ENCODE assay signal across 25 mouse cellular contexts in genomic region chr5:81085152-81085551, GRCm38 (mm10).
DNase-seq lines count a peak whose midpoint lies in the region; ATAC-seq and TF ChIP-seq lines count a peak whose summit lies in the region.
"Had no signal": no experiment of that assay in that cellular context is flagged by ENCODE, and none has a peak within 500 bp of the region (broad histone marks: within the 10 kb centered on the region; RNA-seq: fewer than 3 reads in every experiment).

No protein-coding gene starts in this region.

- no peaks in the 10 kb centered on the region for H3K4me1 ChIP-seq in heart, postnatal 0 days (ENCODE audit: control insufficient read depth, insufficient read depth)
- no peaks in the 10 kb centered on the region for H3K4me1 ChIP-seq in midbrain, embryonic 14.5 days (ENCODE audit: control insufficient read depth, insufficient read depth, low read length)
- no peaks in the 10 kb centered on the region; the same call in none of the 2 replicates for H3K4me1 ChIP-seq in midbrain, embryonic 16.5 days (ENCODE audit: control insufficient read depth, insufficient read depth, low read length)
- H3K4me1 ChIP-seq: embryonic facial prominence, embryonic 15.5 days; hindbrain, embryonic 12.5 days; neural tube, embryonic 12.5 days; stomach, embryonic 15.5 days had no signal

- no peak overlapping the region for H3K27ac ChIP-seq in heart, postnatal 0 days (ENCODE audit: low read depth)
- H3K27ac ChIP-seq in midbrain, embryonic 14.5 days (replicated peaks; ENCODE audit: low read depth, low read length): no peak overlapping the region
- H3K27ac ChIP-seq in midbrain, embryonic 16.5 days (ENCODE audit: low read length): no peak overlapping the region
- H3K27ac ChIP-seq: embryonic facial prominence, embryonic 15.5 days; hindbrain, embryonic 12.5 days; layer of hippocampus, adult 2 months; neural tube, embryonic 12.5 days; stomach, embryonic 15.5 days had no signal

- intact Hi-C loops in heart, postnatal 25 days (cut with DNase I): no loop called here

- no peak for TF ChIP-seq CTCF in heart, postnatal 0 days (IDR thresholded peaks at IDR 0.05; ENCODE audit: low read depth)

- H3K4me3 ChIP-seq in heart, postnatal 0 days (ENCODE audit: low read depth, low read length): no peak overlapping the region
- no peak overlapping the region for H3K4me3 ChIP-seq in midbrain, embryonic 14.5 days (replicated peaks; ENCODE audit: low read depth, low read length)
- H3K4me3 ChIP-seq in midbrain, embryonic 16.5 days (ENCODE audit: low read depth, low read length): no peak overlapping the region
- H3K4me3 ChIP-seq: embryonic facial prominence, embryonic 15.5 days; hindbrain, embryonic 12.5 days; layer of hippocampus, adult 2 months; neural tube, embryonic 12.5 days; stomach, embryonic 15.5 days had no signal

- H3K9ac ChIP-seq in heart, postnatal 0 days (replicated peaks; ENCODE audit: low read depth, low read length): no peak overlapping the region
- H3K9ac ChIP-seq in midbrain, embryonic 14.5 days (replicated peaks; ENCODE audit: low read length): no peak overlapping the region
- no peak overlapping the region for H3K9ac ChIP-seq in midbrain, embryonic 16.5 days (ENCODE audit: low read depth, low read length)
- H3K9ac ChIP-seq: embryonic facial prominence, embryonic 15.5 days; hindbrain, embryonic 12.5 days; liver, postnatal 0 days; neural tube, embryonic 12.5 days; stomach, embryonic 15.5 days had no signal

- no peaks in the 10 kb centered on the region for H3K9me3 ChIP-seq in heart, postnatal 0 days (replicated peaks; ENCODE audit: control insufficient read depth, low read length)
- H3K9me3 ChIP-seq in midbrain, embryonic 14.5 days (ENCODE audit: control insufficient read depth, low read length): no peaks in the 10 kb centered on the region
- H3K9me3 ChIP-seq in midbrain, embryonic 16.5 days (replicated peaks; ENCODE audit: control insufficient read depth, low read length, poor library complexity, severe bottlenecking): no peaks in the 10 kb centered on the region
- H3K9me3 ChIP-seq: embryonic facial prominence, embryonic 15.5 days; hindbrain, embryonic 12.5 days; neural tube, embryonic 12.5 days; stomach, embryonic 15.5 days had no signal

- ATAC-seq in heart, postnatal 0 days (ENCODE audit: insufficient read depth, low read depth): no peak
- no peak for ATAC-seq in midbrain, embryonic 14.5 days (ENCODE audit: low FRiP score, low TSS enrichment)
- no peak for ATAC-seq in midbrain, embryonic 16.5 days
- ATAC-seq: forebrain, embryonic 16.5 days; liver, postnatal 0 days had no signal

- no peaks in the 10 kb centered on the region for H3K27me3 ChIP-seq in heart, postnatal 0 days (ENCODE audit: control insufficient read depth, insufficient read depth, low read length)
- H3K27me3 ChIP-seq in midbrain, embryonic 14.5 days (ENCODE audit: control insufficient read depth, insufficient read depth, low read length): no peaks in the 10 kb centered on the region
- no peaks in the 10 kb centered on the region for H3K27me3 ChIP-seq in midbrain, embryonic 16.5 days (ENCODE audit: control insufficient read depth, insufficient read depth, low read depth, low read length)
- H3K27me3 ChIP-seq: embryonic facial prominence, embryonic 15.5 days; hindbrain, embryonic 12.5 days; neural tube, embryonic 12.5 days; stomach, embryonic 15.5 days had no signal

- TF ChIP-seq EP300 in heart, postnatal 0 days (IDR thresholded peaks at IDR 0.05; ENCODE audit: low read depth): no peak

- no peak overlapping the region for H3K4me2 ChIP-seq in heart, postnatal 0 days (ENCODE audit: low read depth, low read length)
- H3K4me2 ChIP-seq in midbrain, embryonic 14.5 days (ENCODE audit: low read length): no peak overlapping the region
- H3K4me2 ChIP-seq in midbrain, embryonic 16.5 days (ENCODE audit: low read length): no peak overlapping the region
- H3K4me2 ChIP-seq: embryonic facial prominence, embryonic 15.5 days; heart, embryonic 11.5 days; hindbrain, embryonic 12.5 days; liver, embryonic 11.5 days; midbrain, embryonic 11.5 days; neural tube, embryonic 12.5 days; stomach, embryonic 15.5 days had no signal

- H3K36me3 ChIP-seq in heart, postnatal 0 days (replicated peaks; ENCODE audit: control insufficient read depth, insufficient read depth, low read length): no peaks in the 10 kb centered on the region
- no peaks in the 10 kb centered on the region for H3K36me3 ChIP-seq in midbrain, embryonic 14.5 days (ENCODE audit: control insufficient read depth, insufficient read depth, low read length)
- H3K36me3 ChIP-seq in midbrain, embryonic 16.5 days (ENCODE audit: control insufficient read depth, insufficient read depth, low read length): no peaks in the 10 kb centered on the region
- H3K36me3 ChIP-seq: embryonic facial prominence, embryonic 15.5 days; hindbrain, embryonic 12.5 days; neural tube, embryonic 12.5 days; stomach, embryonic 15.5 days had no signal

- WGBS in heart, postnatal 0 days: 51% methylated on average over 4 of the region's 4 CpGs
- 68% methylated on average over 4 of the region's 4 CpGs for WGBS in midbrain, embryonic 14.5 days
- WGBS in midbrain, embryonic 16.5 days: 53% methylated on average over 4 of the region's 4 CpGs

- peak; percentile 8 for DNase-seq in heart, postnatal 0 days (ENCODE audit: low spot score)
- no peak for DNase-seq in heart, postnatal 25 days (ENCODE audit: low spot score)
- peak; percentile 43 for DNase-seq in midbrain, embryonic 14.5 days
- DNase-seq in brain, adult 2 months (ENCODE audit: low read depth, low spot score): peak; percentile 46
- DNase-seq in frontal cortex, postnatal 14 days (ENCODE audit: low spot score in 2 of 2): no peak
- no peak for DNase-seq in kidney, postnatal 14 days
- DNase-seq: adrenal gland, postnatal 25 days; cerebellum, adult 18-20 months; cerebellum, postnatal 36 days; embryo, embryonic 11 days; kidney, adult 8-10 months; kidney, postnatal 25 days; liver, postnatal 0 days; lung, postnatal 10 days; thymus, postnatal 25 days had no signal

Comparison
In these comparisons a context has a peak if more than half of its experiments do, and no peak if none do; other contexts are left out.
1. DNase-seq: peak in heart, postnatal 0 days (single experiment), midbrain, embryonic 14.5 days (single experiment) and brain, adult 2 months (single experiment); none in heart, postnatal 25 days (single experiment), frontal cortex, postnatal 14 days (0 of 2) and kidney, postnatal 14 days (single experiment).